Mouse (Mus musculus): ENCODE data around the gene Rgs8. TPM values are rescaled to one million over a fixed set of nuclear protein-coding genes. Genes with fewer than 3 reads are reported as not detected.
A peak's percentile ranks its signal among the peaks of the same experiment; 100 is the strongest.

Gene Rgs8
- under 0.01 TPM for polyA plus RNA-seq (2012; fragmentation: generic; extraction: Trizol)
- long read RNA-seq, experiment 1, result 0 reads
- long read RNA-seq, experiment 2, result 0 reads

GRCm38 (mm10) chr1:153652938-153653623 is at the start of gene Rgs8:
Rgs8 (plus strand) TSS chr1:153653025.
- Histone ChIP-seq H3K36me3 (ENCODE audit: control insufficient read depth, insufficient read depth) (no peaks in the 10 kb centered on the region), H3K79me2 (ENCODE audit: control insufficient read depth, insufficient read depth) (no peaks in the 10 kb centered on the region), H3ac (ENCODE audit: control insufficient read depth, insufficient read length, low read depth) (no peak within 1 kb of the TSS), H3K4me3 (ENCODE audit: insufficient read depth, poor library complexity, severe bottlenecking) (no peak within 1 kb of the TSS), H3K27me3 (ENCODE audit: control insufficient read depth, insufficient read depth, insufficient read length) (peaks cover 32% of the 10 kb centered on the region), H3K79me3 (ENCODE audit: low read depth) (no peaks in the 10 kb centered on the region)
- TF ChIP-seq MYOG (IDR thresholded peaks at IDR 0.05; ENCODE audit: control insufficient read depth, extremely low read depth, insufficient read length), result no peak
- no peak for TF ChIP-seq CTCF (IDR thresholded peaks at IDR 0.05; ENCODE audit: control insufficient read depth, insufficient read depth, insufficient read length)
- no peak for TF ChIP-seq FOSL1 (IDR thresholded peaks at IDR 0.05; ENCODE audit: insufficient read depth, low read length, poor library complexity, severe bottlenecking)
- no peak for TF ChIP-seq USF1 (IDR thresholded peaks at IDR 0.05; ENCODE audit: low read depth)
- no peak for TF ChIP-seq CEBPB (IDR thresholded peaks at IDR 0.05; ENCODE audit: low read depth)
- TF ChIP-seq MAX (IDR thresholded peaks at IDR 0.05), result no peak
- TF ChIP-seq MYOD1 (IDR thresholded peaks at IDR 0.05; ENCODE audit: control insufficient read depth, insufficient read length, low read depth), result no peak

GRCm38 (mm10) chr1:153617340-153617830 is 35.4 kb upstream of the Rgs8 start:
- Histone ChIP-seq H3K79me2 (ENCODE audit: control insufficient read depth, insufficient read depth) (no peaks in the 10 kb centered on the region), H3K27me3 (ENCODE audit: control insufficient read depth, insufficient read depth, insufficient read length) (no peaks in the 10 kb centered on the region), H3K79me3 (ENCODE audit: low read depth) (no peaks in the 10 kb centered on the region), H3K4me3 (ENCODE audit: insufficient read depth, poor library complexity, severe bottlenecking) (no peak overlapping the region), H3ac (ENCODE audit: control insufficient read depth, insufficient read length, low read depth) (no peak overlapping the region), H3K36me3 (ENCODE audit: control insufficient read depth, insufficient read depth) (no peaks in the 10 kb centered on the region)
- TF ChIP-seq MYOG (IDR thresholded peaks at IDR 0.05; ENCODE audit: control insufficient read depth, extremely low read depth, insufficient read length) (no peak), MAX (IDR thresholded peaks at IDR 0.05) (no peak), USF1 (IDR thresholded peaks at IDR 0.05; ENCODE audit: low read depth) (no peak), CEBPB (IDR thresholded peaks at IDR 0.05; ENCODE audit: low read depth) (no peak), MYOD1 (IDR thresholded peaks at IDR 0.05; ENCODE audit: control insufficient read depth, insufficient read length, low read depth) (no peak), CTCF (IDR thresholded peaks at IDR 0.05; ENCODE audit: control insufficient read depth, insufficient read depth, insufficient read length) (no peak)

- TF ChIP-seq MAX (IDR thresholded peaks at IDR 0.05) (no peak), CTCF (IDR thresholded peaks at IDR 0.05; ENCODE audit: control insufficient read depth, insufficient read depth, insufficient read length) (no peak), FOSL1 (IDR thresholded peaks at IDR 0.05; ENCODE audit: insufficient read depth, low read length, poor library complexity, severe bottlenecking) (no peak), MYOD1 (IDR thresholded peaks at IDR 0.05; ENCODE audit: control insufficient read depth, insufficient read length, low read depth) (no peak), CEBPB (IDR thresholded peaks at IDR 0.05; ENCODE audit: low read depth) (no peak), MYOG (IDR thresholded peaks at IDR 0.05; ENCODE audit: control insufficient read depth, extremely low read depth, insufficient read length) (no peak), USF1 (IDR thresholded peaks at IDR 0.05; ENCODE audit: low read depth) (no peak)
- Histone ChIP-seq H3K4me3 (ENCODE audit: insufficient read depth, poor library complexity, severe bottlenecking) (no peak overlapping the region), H3K79me3 (ENCODE audit: low read depth) (no peaks in the 10 kb centered on the region), H3K79me2 (ENCODE audit: control insufficient read depth, insufficient read depth) (no peaks in the 10 kb centered on the region), H3K36me3 (ENCODE audit: control insufficient read depth, insufficient read depth) (no peaks in the 10 kb centered on the region), H3K27me3 (ENCODE audit: control insufficient read depth, insufficient read depth, insufficient read length) (no peaks in the 10 kb centered on the region), H3ac (ENCODE audit: control insufficient read depth, insufficient read length, low read depth) (no peak overlapping the region)
Observed at GRCm38 (mm10) chr1:153623036-153623435, 29.8 kb upstream of the Rgs8 start.

- H3K27me3 ChIP-seq (ENCODE audit: control insufficient read depth, insufficient read depth, insufficient read length), result no peaks in the 10 kb centered on the region
- H3K79me2 ChIP-seq (ENCODE audit: control insufficient read depth, insufficient read depth), result no peaks in the 10 kb centered on the region
- H3K36me3 ChIP-seq (ENCODE audit: control insufficient read depth, insufficient read depth), result no peaks in the 10 kb centered on the region
- H3K79me3 ChIP-seq (ENCODE audit: low read depth), result no peaks in the 10 kb centered on the region
- no peak overlapping the region for H3ac ChIP-seq (ENCODE audit: control insufficient read depth, insufficient read length, low read depth)
- H3K4me3 ChIP-seq (ENCODE audit: insufficient read depth, poor library complexity, severe bottlenecking), result no peak overlapping the region
- no peak for TF ChIP-seq MYOD1 (IDR thresholded peaks at IDR 0.05; ENCODE audit: control insufficient read depth, insufficient read length, low read depth)
- TF ChIP-seq MYOG (IDR thresholded peaks at IDR 0.05; ENCODE audit: control insufficient read depth, extremely low read depth, insufficient read length), result no peak
- TF ChIP-seq CEBPB (IDR thresholded peaks at IDR 0.05; ENCODE audit: low read depth), result no peak
- no peak for TF ChIP-seq USF1 (IDR thresholded peaks at IDR 0.05; ENCODE audit: low read depth)
- TF ChIP-seq CTCF (IDR thresholded peaks at IDR 0.05; ENCODE audit: control insufficient read depth, insufficient read depth, insufficient read length), result no peak
- TF ChIP-seq MAX (IDR thresholded peaks at IDR 0.05), result no peak
- no peak for TF ChIP-seq FOSL1 (IDR thresholded peaks at IDR 0.05; ENCODE audit: insufficient read depth, low read length, poor library complexity, severe bottlenecking)
Observed at GRCm38 (mm10) chr1:153632686-153633085, 20.1 kb upstream of the Rgs8 start.

- Histone ChIP-seq H3K36me3 (ENCODE audit: control insufficient read depth, insufficient read depth) (no peaks in the 10 kb centered on the region), H3K27me3 (ENCODE audit: control insufficient read depth, insufficient read depth, insufficient read length) (no peaks in the 10 kb centered on the region), H3ac (ENCODE audit: control insufficient read depth, insufficient read length, low read depth) (no peak overlapping the region), H3K79me3 (ENCODE audit: low read depth) (no peaks in the 10 kb centered on the region), H3K79me2 (ENCODE audit: control insufficient read depth, insufficient read depth) (no peaks in the 10 kb centered on the region), H3K4me3 (ENCODE audit: insufficient read depth, poor library complexity, severe bottlenecking) (no peak overlapping the region)
- TF ChIP-seq USF1 (IDR thresholded peaks at IDR 0.05; ENCODE audit: low read depth) (no peak), CTCF (IDR thresholded peaks at IDR 0.05; ENCODE audit: control insufficient read depth, insufficient read depth, insufficient read length) (no peak), MYOD1 (IDR thresholded peaks at IDR 0.05; ENCODE audit: control insufficient read depth, insufficient read length, low read depth) (peak; percentile 92), CEBPB (IDR thresholded peaks at IDR 0.05; ENCODE audit: low read depth) (no peak), MYOG (IDR thresholded peaks at IDR 0.05; ENCODE audit: control insufficient read depth, extremely low read depth, insufficient read length) (no peak)
Observed at GRCm38 (mm10) chr1:153635056-153635455, 17.8 kb upstream of the Rgs8 start.

Measured in C2C12 (cell line).